Mouse (Mus musculus) CH12.LX (cell line): Measurements from ENCODE around the gene Foxg1.

ENCODE experiments used
- CHD2 ChIP-seq: IDR thresholded peaks from 2 replicates; pipeline ENCODE4 v1.6.1; 2011; ENCODE audit warnings: low read length, improper control_type of control experiment
- CTCF ChIP-seq, 2 experiments: IDR thresholded peaks in 1 of 2; conservative IDR thresholded peaks in 1 of 2; 2 replicates each; pipeline ENCODE4 v1.5.1; 2011 to 2012; ENCODE audit warnings: low read depth in 2 of 2, low read length in 2 of 2, improper control_type of control experiment in 1 of 2, inconsistent platforms in 1 of 2, mild to moderate bottlenecking in 1 of 2, moderate library complexity in 1 of 2
- ELF1 ChIP-seq: IDR thresholded peaks from 2 replicates; pipeline ENCODE4 v1.6.1; 2014; ENCODE audit warnings: low read depth, mild to moderate bottlenecking, inconsistent platforms, low read length, improper control_type of control experiment
- ETS1 ChIP-seq: conservative IDR thresholded peaks from 2 replicates; pipeline ENCODE4 v1.6.1; 2012; ENCODE audit warnings: low read depth, mild to moderate bottlenecking, inconsistent platforms, low read length, improper control_type of control experiment, moderate library complexity
- HCFC1 ChIP-seq: IDR thresholded peaks from 2 replicates; pipeline ENCODE4 v1.6.1; 2012; ENCODE audit warnings: low read depth, mild to moderate bottlenecking, inconsistent platforms, low read length, improper control_type of control experiment
- JUN ChIP-seq: IDR thresholded peaks from 2 replicates; pipeline ENCODE4 v1.6.1; 2011; ENCODE audit warnings: low read depth, mild to moderate bottlenecking, low read length, improper control_type of control experiment, moderate library complexity; ENCODE audit not compliant: insufficient read depth
- MAX ChIP-seq: IDR thresholded peaks from 2 replicates; pipeline ENCODE4 v1.6.1; 2011; ENCODE audit warnings: low read length, improper control_type of control experiment
- MYC ChIP-seq: IDR thresholded peaks from 2 replicates; pipeline ENCODE4 v1.6.1; 2011; ENCODE audit warnings: low read depth, mild to moderate bottlenecking, improper control_type of control experiment, low read length
- PAX5 ChIP-seq: IDR thresholded peaks from 2 replicates; pipeline ENCODE4 v1.6.1; 2012; ENCODE audit warnings: low read length, inconsistent platforms, mixed read lengths
- POLR2A ChIP-seq: IDR thresholded peaks from 2 replicates; pipeline ENCODE4 v1.6.1; 2011; ENCODE audit warnings: low read depth, mild to moderate bottlenecking, improper control_type of control experiment, low read length
- USF2 ChIP-seq: conservative IDR thresholded peaks from 2 replicates; pipeline ENCODE4 v1.6.1; 2011; ENCODE audit warnings: low read depth, low read length, improper control_type of control experiment

GRCm38 (mm10) chr12:49399611-49400010 is 17.2 kb downstream of the Foxg1 start:
- no peak for TF ChIP-seq USF2
- TF ChIP-seq CHD2 = no peak
- TF ChIP-seq ELF1 = no peak
- TF ChIP-seq ETS1 = no peak
- TF ChIP-seq POLR2A = no peak
- no peak for TF ChIP-seq HCFC1
- no peak for TF ChIP-seq CTCF (conservative IDR thresholded peaks at IDR 0.05 in 1 of 2, IDR thresholded peaks at IDR 0.05 in 1 of 2; ENCODE audit: low read depth in 2 of 2, low read length in 2 of 2)
- no peak for TF ChIP-seq PAX5
- TF ChIP-seq JUN = no peak
- TF ChIP-seq MAX = no peak
- no peak for TF ChIP-seq MYC
